17 mouse cellular contexts compared by ENCODE assay signal in the genomic region with DNA sequence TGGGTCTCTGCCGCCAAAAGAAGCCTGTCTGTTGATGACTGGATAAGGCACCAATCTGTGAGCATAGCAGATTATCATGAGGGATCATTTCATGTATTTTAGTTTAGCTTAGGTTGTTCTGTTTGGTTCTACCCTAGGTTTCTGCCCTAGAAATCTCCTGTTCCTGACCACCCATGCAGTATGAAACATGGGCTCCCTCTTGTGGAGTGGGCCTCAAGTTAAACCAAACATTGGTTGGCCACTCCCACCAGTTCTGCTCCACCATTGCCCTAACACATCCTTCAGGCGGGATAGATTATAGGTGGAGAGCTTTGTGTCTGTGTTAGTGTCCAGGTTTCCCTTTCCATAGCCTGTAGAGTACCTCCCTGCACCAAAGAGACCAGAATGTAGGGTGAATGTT. TPM values are rescaled to one million over a fixed set of nuclear protein-coding genes. Genes with fewer than 3 reads are reported as not detected.
DNase-seq lines count a peak whose midpoint lies in the region; ATAC-seq and TF ChIP-seq lines count a peak whose summit lies in the region.
"Had no signal": no experiment of that assay in that cellular context is flagged by ENCODE, and none has a peak within 500 bp of the region (broad histone marks: within the 10 kb centered on the region; RNA-seq: fewer than 3 reads in every experiment).

No protein-coding gene starts in this region.

- ATAC-seq in CD4-positive, CD25-positive, alpha-beta regulatory T cell, adult 4 months, result no peak

- intact Hi-C loops in gastrocnemius, adult 2 months (cut with DNase I), result loop anchor here (2.0 to 10.0 kb wide), 2 partner anchors 60 to 72 kb away; no protein-coding TSS in a partner anchor

- peak; percentile 63 for TF ChIP-seq CTCF in gastrocnemius, adult 2 months (IDR thresholded peaks at IDR 0.05)
- peak; percentile 57 for TF ChIP-seq CTCF in layer of hippocampus, adult 2 months (conservative IDR thresholded peaks at IDR 0.05)
- no peak for TF ChIP-seq CTCF in liver, adult 2 months (IDR thresholded peaks at IDR 0.05; ENCODE audit: low read depth, low read length)

- no peak for TF ChIP-seq POLR2A in liver, adult 2 months (IDR thresholded peaks at IDR 0.05; ENCODE audit: extremely low read depth, insufficient read depth, low read length)

- no peak overlapping the region for H3K27ac ChIP-seq in gastrocnemius, adult 2 months
- H3K27ac ChIP-seq in layer of hippocampus, adult 2 months, result no peak overlapping the region
- no peak overlapping the region for H3K27ac ChIP-seq in liver, adult 2 months (replicated peaks; ENCODE audit: insufficient read depth, low read depth, low read length)
- H3K27ac ChIP-seq: heart, embryonic 13.5 days; liver, embryonic 13.5 days had no signal

- WGBS in liver, adult 2 months, result 85% methylated on average over 2 of the region's 2 CpGs

- H3K9ac ChIP-seq in liver, adult 2 months (ENCODE audit: low read depth, low read length), result no peak overlapping the region
- H3K9ac ChIP-seq: heart, embryonic 13.5 days; liver, embryonic 13.5 days had no signal

- no peaks in the 10 kb centered on the region for H3K79me2 ChIP-seq in liver, adult 2 months (ENCODE audit: control insufficient read depth, insufficient read depth, low read length)

- no peaks in the 10 kb centered on the region for H3K4me1 ChIP-seq in liver, adult 2 months (ENCODE audit: control insufficient read depth, insufficient read depth, low read length)
- H3K4me1 ChIP-seq: liver, embryonic 13.5 days had no signal

- DNase-seq in gastrocnemius, adult 2 months, result peak; percentile 39
- DNase-seq in gastrocnemius, postnatal 10 days, result no peak
- DNase-seq in layer of hippocampus, adult 2 months (ENCODE audit: low spot score in 2 of 2), result no peak
- no peak for DNase-seq in layer of hippocampus, adult 9-10 months (ENCODE audit: low spot score)
- peak; percentile 10 for DNase-seq in ES-CJ7 (ENCODE audit: low read depth, low spot score)
- peak; percentile 13 for DNase-seq in liver, adult 2 months (ENCODE audit: extremely low read depth, low read depth, low spot score)
- no peak for DNase-seq in urinary bladder, adult 2 months (ENCODE audit: low spot score)
- DNase-seq: B cell, adult 2 months; kidney, adult 11 months; liver, embryonic 13.5 days; right cerebral cortex, postnatal 4 days had no signal

- no peaks in the 10 kb centered on the region for H3K36me3 ChIP-seq in liver, adult 2 months (ENCODE audit: control insufficient read depth, insufficient read depth, low read length)
- H3K36me3 ChIP-seq: heart, embryonic 13.5 days; liver, embryonic 13.5 days had no signal

- H3K4me3 ChIP-seq in gastrocnemius, adult 2 months, result no peak overlapping the region
- H3K4me3 ChIP-seq in layer of hippocampus, adult 2 months, result no peak overlapping the region
- no peak overlapping the region for H3K4me3 ChIP-seq in liver, adult 2 months (ENCODE audit: insufficient read depth, low read depth, low read length)
- H3K4me3 ChIP-seq: erythroblast, embryonic 14.5 days; heart, embryonic 13.5 days; liver, embryonic 13.5 days had no signal

- H3K27me3 ChIP-seq in liver, adult 2 months (ENCODE audit: control insufficient read depth, insufficient read depth, low read length), result no peaks in the 10 kb centered on the region
- H3K27me3 ChIP-seq: heart, embryonic 13.5 days; liver, embryonic 13.5 days had no signal

RNA-seq across cellular contexts. Expression of gene Rxfp1, which starts 6.7 kb away (rescaled TPM):
- not detected for total RNA-seq in gastrocnemius, adult 2 months (2021)
- under 1 TPM in 1 of 2 experiments, not detected in 1; 0.05 TPM for total RNA-seq in gastrocnemius, postnatal 10 days (2021)
- 1 to 10 TPM; 8.7 to 8.8 TPM for total RNA-seq in layer of hippocampus, adult 2 months (2021)
- not detected in 2 replicates for total RNA-seq in liver, adult 2 months (2014; rRNA removed)
- polyA plus RNA-seq in liver, adult 2 months (2012; rRNA removed), result not detected in 2 replicates
- 0.38 and 0.40 TPM in 2 replicates for polyA plus RNA-seq in urinary bladder, adult 2 months (2012; rRNA removed)
- polyA plus RNA-seq in CD4-positive, CD25-positive, alpha-beta regulatory T cell, adult 4 months (2017; shearing (Covaris generic)), result not detected
- total RNA-seq: common myeloid progenitor, adult 5-6 weeks; megakaryocyte progenitor cell, adult 5-6 weeks had no signal
- polyA plus RNA-seq: erythroblast, embryonic 14.5 days; liver, embryonic 13.5 days; stomach, embryonic 16.5 days had no signal

Comparison
In these comparisons a context has a peak if more than half of its experiments do, and no peak if none do; other contexts are left out.
1. DNase-seq: peak in gastrocnemius, adult 2 months (single experiment), ES-CJ7 (single experiment) and liver, adult 2 months (single experiment); none in gastrocnemius, postnatal 10 days (single experiment), layer of hippocampus, adult 2 months (0 of 2), layer of hippocampus, adult 9-10 months (single experiment) and urinary bladder, adult 2 months (single experiment).